Mouse (Mus musculus): ENCODE results near the gene Olfr523. TPM values are rescaled to one million over a fixed set of nuclear protein-coding genes. Genes with fewer than 3 reads are reported as not detected.

Olfr523 gene
- total RNA-seq, 2 experiments from 2014 or later, result not detected

DNA sequence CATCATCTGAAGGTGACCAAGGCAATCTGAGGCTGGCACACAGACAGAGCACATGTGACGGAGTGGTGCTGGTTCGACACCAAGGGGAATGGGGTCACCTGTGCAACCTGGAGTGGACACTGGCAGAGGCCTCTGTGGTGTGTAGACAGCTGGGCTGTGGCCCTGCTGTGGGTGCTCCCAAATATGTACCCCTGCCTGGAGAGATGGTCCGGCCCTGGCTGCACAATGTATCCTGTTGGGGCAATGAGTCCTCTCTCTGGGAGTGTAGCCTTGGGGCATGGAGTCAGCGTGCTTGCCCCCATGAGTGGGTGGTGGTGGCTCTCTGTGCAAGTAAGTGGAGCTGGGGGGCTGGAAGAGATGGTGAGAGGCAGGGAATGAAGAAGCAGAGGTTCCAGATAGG, 47.4 kb downstream of the Olfr523 start:
- ATAC-seq (replicated peaks; ENCODE audit: low FRiP score, poor library complexity, severe bottlenecking), result no peak

DNA sequence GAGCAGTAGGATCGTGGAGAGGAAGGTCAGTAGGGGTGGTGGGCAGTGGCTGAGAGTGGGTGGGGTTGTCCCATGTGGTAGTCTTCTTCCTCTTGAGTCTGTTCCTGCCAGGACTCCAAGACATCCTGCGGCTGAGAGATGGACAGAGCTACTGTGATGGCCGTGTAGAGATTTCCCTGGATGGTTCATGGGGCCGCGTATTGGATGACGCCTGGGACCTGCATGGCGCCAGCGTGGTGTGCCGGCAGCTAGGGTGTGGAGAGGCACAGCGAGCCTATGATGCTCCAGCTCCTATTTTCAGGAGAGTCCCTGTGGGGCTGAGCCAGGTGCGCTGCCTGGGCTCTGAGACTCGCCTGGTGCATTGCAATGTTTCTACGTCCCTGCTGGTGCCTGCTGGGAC, 51.2 kb downstream of the Olfr523 start:
- ATAC-seq (replicated peaks; ENCODE audit: low FRiP score, poor library complexity, severe bottlenecking), result no peak

Other genes with a start within 250 kb of the Olfr523 start
- gene Utf1, start 229.4 kb upstream of the Olfr523 start, total RNA-seq (2015; ENCODE audit: low replicate concordance), result not detected in 2 replicates
- gene Utf1, start 229.4 kb upstream of the Olfr523 start, total RNA-seq (2017; ENCODE audit: low replicate concordance), result not detected in 2 replicates
- not detected in 2 replicates for gene 6430531B16Rik, start 194.5 kb upstream of the Olfr523 start, total RNA-seq (2015; ENCODE audit: low replicate concordance)
- 2.0 TPM in 1 of 2 replicates, not detected in the other for gene 6430531B16Rik, start 194.5 kb upstream of the Olfr523 start, total RNA-seq (2017; ENCODE audit: low replicate concordance)
- 6.9 and 8.3 TPM in 2 replicates for gene Adam8, start 180.7 kb upstream of the Olfr523 start, total RNA-seq (2015; ENCODE audit: low replicate concordance)
- 7.3 and 7.8 TPM in 2 replicates for gene Adam8, start 180.7 kb upstream of the Olfr523 start, total RNA-seq (2017; ENCODE audit: low replicate concordance)
- gene Zfp511, start 136.8 kb upstream of the Olfr523 start, total RNA-seq (2015; ENCODE audit: low replicate concordance), result 11.5 and 12.5 TPM in 2 replicates
- gene Zfp511, start 136.8 kb upstream of the Olfr523 start, total RNA-seq (2017; ENCODE audit: low replicate concordance), result 5.8 and 6.6 TPM in 2 replicates
- 9.4 and 14.6 TPM in 2 replicates for gene Tubgcp2, start 136.5 kb upstream of the Olfr523 start, total RNA-seq (2015; ENCODE audit: low replicate concordance)
- gene Tubgcp2, start 136.5 kb upstream of the Olfr523 start, total RNA-seq (2017; ENCODE audit: low replicate concordance), result 8.3 and 9.6 TPM in 2 replicates
- not detected in 2 replicates for gene Msx3, start 124.1 kb upstream of the Olfr523 start, total RNA-seq (2015; ENCODE audit: low replicate concordance)
- not detected in 2 replicates for gene Msx3, start 124.1 kb upstream of the Olfr523 start, total RNA-seq (2017; ENCODE audit: low replicate concordance)
- not detected in 2 replicates for gene Caly, start 90.7 kb upstream of the Olfr523 start, total RNA-seq (2015; ENCODE audit: low replicate concordance)
- not detected in 2 replicates for gene Caly, start 90.7 kb upstream of the Olfr523 start, total RNA-seq (2017; ENCODE audit: low replicate concordance)
- gene Prap1, start 79.8 kb upstream of the Olfr523 start, total RNA-seq (2015; ENCODE audit: low replicate concordance), result not detected in 2 replicates
- gene Prap1, start 79.8 kb upstream of the Olfr523 start, total RNA-seq (2017; ENCODE audit: low replicate concordance), result not detected in 2 replicates
- 6.1 TPM in 1 of 2 replicates, not detected in the other for gene Fuom, start 70.8 kb upstream of the Olfr523 start, total RNA-seq (2015; ENCODE audit: low replicate concordance)
- gene Fuom, start 70.8 kb upstream of the Olfr523 start, total RNA-seq (2017; ENCODE audit: low replicate concordance), result 2.1 TPM in 1 of 2 replicates, not detected in the other
- gene Paox, start 57.4 kb upstream of the Olfr523 start, total RNA-seq (2015; ENCODE audit: low replicate concordance), result 0.84 and 3.3 TPM in 2 replicates
- 1.2 and 7.9 TPM in 2 replicates for gene Paox, start 57.4 kb upstream of the Olfr523 start, total RNA-seq (2017; ENCODE audit: low replicate concordance)
- 12.5 and 23.4 TPM in 2 replicates for gene Echs1, start 56.7 kb upstream of the Olfr523 start, total RNA-seq (2015; ENCODE audit: low replicate concordance)
- 9.2 and 25.3 TPM in 2 replicates for gene Echs1, start 56.7 kb upstream of the Olfr523 start, total RNA-seq (2017; ENCODE audit: low replicate concordance)
- gene Mtg1, start 35.7 kb upstream of the Olfr523 start, total RNA-seq (2015; ENCODE audit: low replicate concordance), result 2.1 and 2.5 TPM in 2 replicates
- gene Mtg1, start 35.7 kb upstream of the Olfr523 start, total RNA-seq (2017; ENCODE audit: low replicate concordance), result 1.6 TPM in 1 of 2 replicates, not detected in the other
- not detected in 2 replicates for gene Sprn, start 18.3 kb upstream of the Olfr523 start, total RNA-seq (2015; ENCODE audit: low replicate concordance)
- gene Sprn, start 18.3 kb upstream of the Olfr523 start, total RNA-seq (2017; ENCODE audit: low replicate concordance), result not detected in 2 replicates
- not detected in 2 replicates for gene Olfr522, start 8.5 kb upstream of the Olfr523 start, total RNA-seq (2015; ENCODE audit: low replicate concordance)
- gene Olfr522, start 8.5 kb upstream of the Olfr523 start, total RNA-seq (2017; ENCODE audit: low replicate concordance), result not detected in 2 replicates
- gene Olfr524, start 32.7 kb downstream of the Olfr523 start, total RNA-seq (2015; ENCODE audit: low replicate concordance), result 0.19 TPM in 1 of 2 replicates, not detected in the other
- gene Olfr524, start 32.7 kb downstream of the Olfr523 start, total RNA-seq (2017; ENCODE audit: low replicate concordance), result not detected in 2 replicates
- gene Cd163l1, start 45.0 kb downstream of the Olfr523 start, total RNA-seq (2015; ENCODE audit: low replicate concordance), result not detected in 2 replicates
- gene Cd163l1, start 45.0 kb downstream of the Olfr523 start, total RNA-seq (2017; ENCODE audit: low replicate concordance), result not detected in 2 replicates
- not detected in 2 replicates for gene 5830411N06Rik, start 74.1 kb downstream of the Olfr523 start, total RNA-seq (2015; ENCODE audit: low replicate concordance)
- 0.42 TPM in 1 of 2 replicates, not detected in the other for gene 5830411N06Rik, start 74.1 kb downstream of the Olfr523 start, total RNA-seq (2017; ENCODE audit: low replicate concordance)
- not detected in 2 replicates for gene Olfr525, start 147.6 kb downstream of the Olfr523 start, total RNA-seq (2015; ENCODE audit: low replicate concordance)
- under 0.01 TPM in 1 of 2 replicates, not detected in the other for gene Olfr525, start 147.6 kb downstream of the Olfr523 start, total RNA-seq (2017; ENCODE audit: low replicate concordance)
- gene Olfr527, start 160.8 kb downstream of the Olfr523 start, total RNA-seq (2015; ENCODE audit: low replicate concordance), result not detected in 2 replicates
- not detected in 2 replicates for gene Olfr527, start 160.8 kb downstream of the Olfr523 start, total RNA-seq (2017; ENCODE audit: low replicate concordance)
- gene Olfr60, start 188.5 kb downstream of the Olfr523 start, total RNA-seq (2015; ENCODE audit: low replicate concordance), result not detected in 2 replicates
- gene Olfr60, start 188.5 kb downstream of the Olfr523 start, total RNA-seq (2017; ENCODE audit: low replicate concordance), result not detected in 2 replicates
- not detected in 2 replicates for gene Olfr530, start 203.1 kb downstream of the Olfr523 start, total RNA-seq (2015; ENCODE audit: low replicate concordance)
- not detected in 2 replicates for gene Olfr530, start 203.1 kb downstream of the Olfr523 start, total RNA-seq (2017; ENCODE audit: low replicate concordance)
- not detected in 2 replicates for gene Olfr531, start 229.7 kb downstream of the Olfr523 start, total RNA-seq (2015; ENCODE audit: low replicate concordance)
- gene Olfr531, start 229.7 kb downstream of the Olfr523 start, total RNA-seq (2017; ENCODE audit: low replicate concordance), result not detected in 2 replicates
- not detected in 2 replicates for gene Olfr532, start 248.4 kb downstream of the Olfr523 start, total RNA-seq (2015; ENCODE audit: low replicate concordance)
- not detected in 2 replicates for gene Olfr532, start 248.4 kb downstream of the Olfr523 start, total RNA-seq (2017; ENCODE audit: low replicate concordance)